Mouse (Mus musculus): ENCODE measurements around the gene Casz1. TPM values are rescaled to one million over a fixed set of nuclear protein-coding genes. Genes with fewer than 3 reads are reported as not detected.

Casz1 gene
- total RNA-seq, 2 experiments from 2014 or later, result 1.0 to 1.5 TPM

DNA sequence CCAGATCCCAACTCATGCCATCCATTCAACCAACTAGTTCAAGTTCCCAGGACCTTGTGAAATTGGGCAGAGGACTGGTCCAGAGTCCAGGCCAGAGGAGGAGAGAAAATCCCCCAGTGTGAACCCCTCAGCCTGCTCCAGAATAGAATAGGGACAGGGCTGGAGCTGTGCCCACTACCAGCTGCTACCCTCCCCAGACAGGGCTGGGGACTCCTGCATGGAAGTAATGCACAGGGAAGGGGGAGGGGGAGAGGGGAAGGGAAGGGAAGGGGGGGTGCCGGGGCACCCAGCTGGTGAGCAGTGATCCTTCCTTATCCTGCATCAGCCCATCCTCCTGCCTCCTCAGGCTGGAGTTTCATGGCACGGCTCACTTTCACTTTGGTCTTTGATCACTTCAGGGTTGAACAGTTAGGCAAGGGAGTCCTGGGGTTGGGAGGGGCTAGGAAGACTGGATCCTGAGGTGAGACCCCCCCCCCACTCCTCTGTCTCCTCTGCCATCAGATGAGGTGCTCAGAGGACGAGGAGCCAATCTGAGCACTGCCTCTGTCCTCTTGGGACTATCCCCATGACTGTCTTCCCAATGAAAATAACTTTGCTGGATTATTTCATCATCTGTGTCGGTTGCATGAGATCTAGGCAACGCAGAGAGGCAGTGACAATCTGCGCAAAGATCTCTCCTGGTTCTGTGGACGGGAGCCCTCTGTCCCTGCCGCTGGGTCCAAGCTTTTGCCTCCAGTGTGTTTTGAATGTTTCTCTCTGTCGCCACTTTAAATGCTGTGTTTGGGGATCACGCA, 28.6 kb upstream of the Casz1 start:
- intact Hi-C loops (cut with DNase I), result no loop called here
- no peak overlapping the region for H3K4me3 ChIP-seq
- no peak for DNase-seq (ENCODE audit: extremely low spot score in 1 of 2, low spot score in 2 of 2)
- no peak overlapping the region for H3K27ac ChIP-seq
- no peak for TF ChIP-seq CTCF (IDR thresholded peaks at IDR 0.05)

GRCm38 (mm10) chr4:148780097-148780621, 24.1 kb upstream of the Casz1 start:
- no peak overlapping the region for H3K27ac ChIP-seq
- H3K4me3 ChIP-seq, result no peak overlapping the region
- TF ChIP-seq CTCF (IDR thresholded peaks at IDR 0.05), result no peak
- no peak for DNase-seq (ENCODE audit: extremely low spot score in 1 of 2, low spot score in 2 of 2)
- intact Hi-C loops (cut with DNase I), result no loop called here

- Histone ChIP-seq H3K4me3 (no peak overlapping the region), H3K27ac (no peak overlapping the region)
- intact Hi-C loops (cut with DNase I), result no loop called here
- DNase-seq (ENCODE audit: extremely low spot score in 1 of 2, low spot score in 2 of 2), result peak in 1 of 2 experiments; percentile 20
- no peak for TF ChIP-seq CTCF (IDR thresholded peaks at IDR 0.05)
Measured at GRCm38 (mm10) chr4:148781516-148781915, 22.7 kb upstream of the Casz1 start.

- no peak overlapping the region for H3K27ac ChIP-seq
- no peak for TF ChIP-seq CTCF (IDR thresholded peaks at IDR 0.05)
- intact Hi-C loops (cut with DNase I), result no loop called here
- no peak for DNase-seq (ENCODE audit: extremely low spot score in 1 of 2, low spot score in 2 of 2)
- H3K4me3 ChIP-seq, result no peak overlapping the region
Measured at GRCm38 (mm10) chr4:148782880-148783279, 21.3 kb upstream of the Casz1 start.

DNA sequence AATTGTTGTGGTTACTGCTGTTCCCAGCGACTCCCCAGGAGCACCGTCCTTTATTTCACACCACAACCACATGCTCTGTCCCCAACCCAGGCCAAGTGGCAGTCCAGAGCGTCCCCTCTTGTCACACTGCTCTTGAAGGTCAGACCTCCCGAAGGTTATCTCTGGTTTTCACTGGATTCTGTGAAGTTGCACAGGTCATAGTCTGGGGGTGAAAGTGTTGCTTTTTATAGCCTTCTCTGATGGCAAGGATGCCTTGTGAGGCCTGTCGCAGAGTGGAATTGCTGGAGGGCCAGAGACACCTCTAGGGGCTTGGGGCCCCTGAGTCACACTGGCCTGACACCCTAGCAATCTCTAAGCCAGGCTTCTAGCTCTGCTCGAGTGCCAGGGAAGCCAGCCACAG, 20.5 kb upstream of the Casz1 start:
- DNase-seq (ENCODE audit: extremely low spot score in 1 of 2, low spot score in 2 of 2), result no peak
- TF ChIP-seq CTCF (IDR thresholded peaks at IDR 0.05), result no peak
- intact Hi-C loops (cut with DNase I), result no loop called here
- Histone ChIP-seq H3K27ac (no peak overlapping the region), H3K4me3 (no peak overlapping the region)

DNA sequence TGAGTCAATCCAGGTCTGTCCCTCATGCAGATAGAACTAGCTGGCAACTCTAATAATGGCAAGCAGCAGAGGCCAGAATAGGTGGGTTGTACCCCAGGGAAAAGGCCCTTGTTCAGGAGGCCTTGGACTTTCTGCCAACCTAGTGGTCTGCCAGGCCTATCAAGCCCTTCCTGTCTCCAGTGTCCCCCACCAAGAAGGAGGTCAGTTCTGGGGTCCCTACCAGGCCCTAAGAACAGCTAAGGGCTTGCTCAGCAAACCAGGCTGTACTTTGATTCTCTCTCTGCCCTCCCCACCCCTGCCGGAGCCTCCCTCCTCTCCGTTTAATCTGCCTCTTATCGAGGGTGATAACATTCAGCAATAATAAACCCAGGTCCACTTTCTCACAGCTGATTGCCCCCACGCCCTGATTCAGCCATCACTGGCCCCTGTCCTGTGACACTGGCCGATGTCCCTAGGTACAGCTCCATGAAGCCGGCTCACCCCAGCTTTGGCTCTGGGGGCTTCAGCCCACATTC, 19.1 kb upstream of the Casz1 start:
- Histone ChIP-seq H3K27ac (no peak overlapping the region), H3K4me3 (no peak overlapping the region)
- no peak for DNase-seq (ENCODE audit: extremely low spot score in 1 of 2, low spot score in 2 of 2)
- intact Hi-C loops (cut with DNase I), result no loop called here
- no peak for TF ChIP-seq CTCF (IDR thresholded peaks at IDR 0.05)

GRCm38 (mm10) chr4:148785995-148786394, 18.2 kb upstream of the Casz1 start:
- Histone ChIP-seq H3K4me3 (no peak overlapping the region), H3K27ac (no peak overlapping the region)
- no peak for TF ChIP-seq CTCF (IDR thresholded peaks at IDR 0.05)
- intact Hi-C loops (cut with DNase I), result no loop called here
- DNase-seq (ENCODE audit: extremely low spot score in 1 of 2, low spot score in 2 of 2), result no peak

- H3K27ac ChIP-seq, result no peak overlapping the region
- TF ChIP-seq CTCF (IDR thresholded peaks at IDR 0.05), result no peak
- intact Hi-C loops (cut with DNase I), result no loop called here
Measured at GRCm38 (mm10) chr4:148790940-148791339, 13.3 kb upstream of the Casz1 start.

GRCm38 (mm10) chr4:148795038-148795437, 9.2 kb upstream of the Casz1 start:
- DNase-seq (ENCODE audit: extremely low spot score in 1 of 2, low spot score in 2 of 2), result no peak
- H3K27ac ChIP-seq, result no peak overlapping the region
- TF ChIP-seq CTCF (IDR thresholded peaks at IDR 0.05), result no peak
- H3K4me3 ChIP-seq, result no peak overlapping the region
- intact Hi-C loops (cut with DNase I), result no loop called here

More at GRCm38 (mm10) chr4:148790940-148791339, 13.3 kb upstream of the Casz1 start:
- DNase-seq (ENCODE audit: extremely low spot score in 1 of 2, low spot score in 2 of 2), result no peak
- H3K4me3 ChIP-seq, result no peak overlapping the region

DNA sequence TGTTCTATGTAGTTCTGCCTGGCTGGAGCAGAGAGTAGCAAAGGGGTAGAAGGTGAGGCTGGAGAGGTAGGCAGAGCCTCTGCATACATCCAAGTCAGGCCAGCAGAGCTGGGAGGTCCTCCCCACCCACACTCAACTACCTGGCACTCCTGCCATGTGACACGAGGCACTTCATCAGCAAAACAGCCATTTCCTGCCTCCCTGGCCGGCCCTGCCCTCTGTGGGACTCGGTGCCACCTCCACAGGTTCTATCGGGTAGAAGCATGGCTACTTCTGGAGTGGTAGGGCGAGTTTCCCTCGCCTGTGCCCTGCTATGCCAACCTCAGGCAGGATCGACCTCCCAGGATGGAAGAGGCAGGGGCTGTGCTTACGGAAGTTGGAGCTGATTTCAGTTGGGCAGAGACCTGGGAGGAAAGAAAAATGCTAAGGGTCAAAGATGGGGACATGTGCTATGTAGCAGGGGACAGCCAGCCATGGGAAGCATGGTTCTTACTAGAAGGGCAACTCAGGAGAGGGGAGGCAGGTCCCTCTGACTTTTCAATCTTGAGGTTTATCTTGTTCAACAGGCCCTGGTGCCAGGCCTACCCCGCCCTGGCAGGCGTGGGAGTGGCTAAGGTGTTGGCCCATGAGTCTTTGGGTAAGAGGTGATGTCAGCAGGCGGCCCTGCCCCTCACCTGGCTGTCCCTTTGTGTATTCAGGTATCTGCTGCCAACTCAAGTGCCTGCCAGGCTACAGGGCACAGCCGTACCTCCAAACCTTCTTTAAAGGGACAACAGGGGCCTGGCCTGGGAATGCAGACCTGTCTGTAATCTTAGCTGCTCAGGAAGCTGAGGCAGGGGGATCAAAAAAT, 6.5 kb upstream of the Casz1 start:
- no peak overlapping the region for H3K27ac ChIP-seq
- H3K4me3 ChIP-seq, result no peak overlapping the region
- no peak for DNase-seq (ENCODE audit: extremely low spot score in 1 of 2, low spot score in 2 of 2)
- TF ChIP-seq CTCF (IDR thresholded peaks at IDR 0.05), result no peak
- intact Hi-C loops (cut with DNase I), result no loop called here

DNA sequence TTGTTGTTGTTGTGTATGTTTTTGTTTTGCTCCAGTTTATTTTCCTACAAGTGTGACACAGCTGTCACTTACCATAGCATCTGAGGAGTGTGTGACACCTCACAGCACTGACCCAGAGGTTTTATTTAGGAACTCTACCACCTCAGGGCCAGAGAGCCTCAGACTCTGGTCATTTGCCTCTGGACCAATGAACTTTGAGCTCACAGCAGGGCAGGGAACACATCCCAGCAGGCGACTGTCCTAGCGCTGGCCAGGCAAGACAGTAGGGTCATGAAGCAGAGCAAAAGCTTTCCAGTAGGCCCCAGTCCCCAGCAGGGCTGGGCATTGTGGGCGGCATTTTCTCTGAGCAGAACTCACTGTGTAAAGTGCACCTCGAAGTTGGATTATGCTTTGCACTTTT, 1.2 kb upstream of the Casz1 start:
- intact Hi-C loops (cut with DNase I), result no loop called here
- Histone ChIP-seq H3K4me3 (no peak overlapping the region), H3K27ac (no peak overlapping the region)
- no peak for TF ChIP-seq CTCF (IDR thresholded peaks at IDR 0.05)
- DNase-seq (ENCODE audit: extremely low spot score in 1 of 2, low spot score in 2 of 2), result no peak

DNA sequence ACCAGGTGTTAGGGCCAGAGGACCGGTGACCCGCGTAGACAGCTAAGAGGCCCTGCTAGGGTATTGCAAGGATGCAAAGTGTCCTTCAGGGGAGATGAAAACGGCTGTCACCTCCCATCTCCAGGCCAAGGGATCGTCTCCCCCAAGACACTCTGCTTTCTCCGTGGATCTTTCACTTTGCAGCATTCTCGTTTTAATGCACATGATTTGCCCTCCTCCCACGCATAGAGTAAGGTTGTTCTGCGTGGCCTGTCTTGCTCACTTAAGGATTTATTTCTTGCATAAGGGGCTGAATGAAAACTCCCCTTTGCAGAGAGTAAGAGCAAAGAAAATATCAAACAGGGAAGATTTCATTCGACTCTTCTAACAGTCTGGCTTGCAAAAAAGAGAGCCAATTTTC, 593 bp upstream of the Casz1 start:
- H3K4me3 ChIP-seq, result peak overlapping the region; percentile 60
- intact Hi-C loops (cut with DNase I), result loop anchor here (2.0 kb wide), 2 partner anchors 61 to 97 kb away; no protein-coding TSS in a partner anchor
- no peak for DNase-seq (ENCODE audit: extremely low spot score in 1 of 2, low spot score in 2 of 2)
- TF ChIP-seq CTCF (IDR thresholded peaks at IDR 0.05), result no peak
- no peak overlapping the region for H3K27ac ChIP-seq

Measured in left cerebral cortex, adult 2 months (tissue).